Mouse (Mus musculus) retina, postnatal 7 days (tissue): ENCODE results near the gene B3galnt2.
A peak's percentile ranks its signal among the peaks of the same experiment; 100 is the strongest.
"Not testable (repeated sequence)": the region's sequence is repeated elsewhere in the genome, so short reads cannot be mapped to it uniquely, and the experiment has no call there.

Source experiments
- DNase-seq: peaks from one replicate; pipeline ENCODE4 v3.0.0-alpha.2; 2012; ENCODE audit warnings: low read depth, low spot score

Gene B3galnt2

DNA sequence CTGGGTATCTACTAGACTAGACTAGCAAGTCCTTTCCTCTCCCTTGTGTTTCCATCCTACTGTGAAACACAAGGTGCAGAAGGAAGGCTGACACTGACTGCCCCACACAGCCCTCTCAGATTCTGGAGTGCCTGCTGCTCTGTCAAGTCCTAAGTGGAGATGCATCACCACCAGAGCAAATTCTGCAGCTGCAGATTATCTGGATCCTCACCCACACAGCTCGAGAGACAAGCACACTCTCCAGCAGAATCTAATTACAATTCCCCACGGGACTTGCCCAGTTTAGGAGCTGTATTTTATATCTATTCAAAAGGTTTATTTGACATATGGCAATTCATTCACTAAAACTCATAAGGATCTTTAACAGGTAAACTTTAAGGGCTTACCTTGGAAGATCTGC lies 51.8 kb downstream of the B3galnt2 start:
- no peak for DNase-seq

DNA sequence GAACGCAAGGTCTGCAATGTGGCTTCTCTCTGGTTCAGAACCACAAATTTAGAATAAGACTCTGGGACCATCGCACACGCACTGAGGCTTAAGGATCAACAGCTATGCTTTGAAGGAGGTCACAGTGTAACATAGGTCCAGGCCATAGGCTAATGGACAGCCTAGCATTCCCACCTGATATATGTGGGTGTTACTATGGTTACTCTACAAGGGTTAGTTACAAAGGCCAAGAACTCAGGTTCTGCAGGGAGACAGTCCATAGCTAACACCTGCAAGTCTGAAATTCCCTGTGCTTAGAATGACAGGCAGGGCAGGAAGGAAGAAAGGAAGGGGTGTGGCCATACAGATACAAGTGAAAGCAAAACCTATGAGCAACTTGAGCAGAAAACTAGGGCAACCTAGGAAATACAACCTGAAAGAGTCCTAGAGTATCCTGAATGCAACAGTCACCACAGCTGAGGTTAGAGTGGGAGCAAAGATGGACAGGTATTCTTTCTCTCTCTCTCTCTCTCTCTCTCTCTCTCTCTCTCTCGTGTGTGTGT lies 57.3 kb downstream of the B3galnt2 start:
- DNase-seq: no peak

DNA sequence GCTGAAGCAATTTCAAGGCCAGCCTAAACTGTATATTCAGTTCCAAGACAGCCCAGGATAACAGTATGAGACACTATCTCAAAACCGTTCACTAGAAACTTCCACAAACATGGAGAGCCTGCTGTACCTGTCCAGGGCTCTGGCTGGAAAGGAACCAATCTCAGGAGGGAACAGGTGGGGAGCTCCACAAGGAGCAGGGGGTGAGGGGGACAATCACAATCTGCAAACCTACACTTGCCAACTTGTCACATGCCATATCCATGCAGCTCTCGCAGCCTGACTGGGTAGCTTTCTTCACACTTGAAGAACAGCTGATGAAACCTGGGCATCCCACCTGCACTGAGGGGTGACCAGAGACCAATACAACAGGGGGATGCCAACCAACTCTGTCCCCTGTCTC lies 59.7 kb downstream of the B3galnt2 start:
- no peak for DNase-seq

DNA sequence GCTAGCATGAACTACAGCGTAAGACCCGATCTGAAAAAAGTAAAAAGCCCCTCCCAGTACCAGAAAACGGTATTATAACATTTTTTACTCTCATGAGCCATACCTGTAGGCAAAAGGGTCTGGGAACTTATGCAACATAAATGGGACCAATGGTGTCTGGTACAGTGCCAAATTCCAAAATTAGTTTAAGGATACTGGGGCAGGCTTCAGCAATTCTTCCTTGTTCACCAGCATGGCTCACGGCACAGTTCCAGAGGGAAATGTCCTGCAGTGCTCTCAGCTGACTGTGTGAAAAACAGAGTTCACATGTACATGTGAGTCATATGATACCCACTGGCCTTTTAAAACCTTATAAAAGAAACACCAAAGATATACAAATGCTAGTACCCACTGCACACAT lies 60.3 kb downstream of the B3galnt2 start:
- no peak for DNase-seq

DNA sequence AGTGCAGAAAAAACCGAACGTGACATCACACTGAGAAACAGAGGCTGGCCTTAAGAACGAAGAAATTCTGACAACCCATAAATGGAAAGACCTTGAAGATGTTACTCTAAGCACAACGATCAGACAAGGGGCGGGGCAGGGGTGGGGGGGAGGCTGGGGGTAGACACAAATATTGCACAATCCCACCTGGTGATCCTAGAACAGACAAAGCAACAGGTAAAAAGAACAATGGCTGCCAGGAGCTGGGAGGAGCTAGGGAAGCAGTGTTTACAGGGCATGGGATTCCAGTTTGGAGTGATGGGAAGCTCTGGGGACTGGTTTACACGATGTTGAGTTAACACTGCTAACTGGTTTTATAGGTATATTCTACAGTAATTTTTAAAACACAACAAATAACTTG lies 61.3 kb downstream of the B3galnt2 start:
- no peak for DNase-seq

DNA sequence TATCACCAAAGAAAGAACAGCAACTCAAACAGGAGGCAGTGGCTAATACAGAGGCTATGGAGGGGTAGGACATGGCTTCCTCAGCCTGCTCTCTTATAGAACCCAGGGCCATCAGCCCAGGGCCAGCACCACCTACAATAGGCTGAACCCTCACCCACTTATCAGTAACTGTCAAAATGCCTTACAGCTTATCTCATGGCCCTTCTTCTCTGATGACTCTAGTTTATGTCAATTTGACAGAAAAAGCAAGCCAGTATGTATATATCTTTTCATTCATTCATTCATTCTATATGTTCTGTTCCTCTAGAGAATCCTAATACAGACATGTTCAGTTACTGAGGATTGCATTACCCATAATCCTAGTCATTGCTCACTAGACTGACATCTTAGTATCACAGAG lies 64.0 kb downstream of the B3galnt2 start:
- no peak for DNase-seq

DNA sequence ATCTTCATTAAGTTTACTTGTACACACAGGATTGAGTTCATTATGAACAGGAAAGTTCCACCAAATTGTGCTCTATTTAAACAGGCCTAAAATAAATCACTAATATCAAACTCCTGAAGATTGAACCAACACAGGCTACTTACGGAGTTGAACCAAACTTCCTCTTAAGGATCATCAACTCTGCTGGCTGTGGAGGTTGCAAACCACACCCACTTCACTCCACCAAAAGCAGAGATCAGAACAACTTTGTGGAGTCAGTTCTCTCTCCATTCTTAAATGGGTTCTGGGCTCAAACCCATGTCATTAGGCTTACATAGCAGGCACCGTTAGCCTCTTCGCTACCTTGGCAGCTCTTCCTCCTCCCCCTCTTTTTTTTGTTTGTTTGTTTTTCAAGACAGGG lies 64.6 kb downstream of the B3galnt2 start:
- DNase-seq: no peak

DNA sequence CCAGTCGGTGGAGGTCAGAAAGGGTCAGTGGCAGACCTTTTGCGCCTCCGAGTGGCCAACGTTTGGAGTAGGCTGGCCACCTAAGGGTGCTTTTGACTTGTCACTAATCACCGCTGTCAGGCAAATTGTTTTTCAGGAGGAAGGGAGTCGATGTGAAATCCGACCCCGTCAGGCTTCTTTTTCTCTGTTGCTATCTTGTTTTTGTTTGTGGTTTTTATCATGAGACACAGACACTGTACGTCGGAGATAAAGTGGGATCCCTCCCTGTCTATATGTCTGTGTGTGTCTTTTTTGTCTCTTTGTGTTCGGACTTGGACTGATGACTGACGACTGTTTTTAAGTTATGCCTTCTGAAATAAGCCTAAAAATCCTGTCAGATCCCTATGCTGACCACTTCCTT lies 67.1 kb downstream of the B3galnt2 start:
- DNase-seq: not testable (repeated sequence)

DNA sequence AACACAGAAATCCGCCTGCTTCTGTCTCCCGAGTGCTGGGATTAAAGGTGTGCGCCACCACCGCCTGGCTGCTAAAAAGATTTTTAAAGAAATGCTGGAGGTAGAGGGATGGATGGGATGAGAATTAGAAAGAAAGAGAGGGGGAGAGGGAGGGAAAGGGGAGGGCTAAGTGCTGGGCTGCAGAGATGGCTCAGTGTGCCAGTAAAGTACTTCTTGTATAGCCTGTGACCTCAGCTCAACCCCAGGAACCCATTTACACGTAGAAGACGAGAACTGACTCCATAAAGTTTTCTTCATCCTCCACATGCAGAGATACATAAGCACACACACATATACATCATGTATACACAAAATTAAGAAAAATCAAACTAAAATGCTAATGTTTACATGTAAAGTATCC lies 71.3 kb downstream of the B3galnt2 start:
- no peak for DNase-seq

DNA sequence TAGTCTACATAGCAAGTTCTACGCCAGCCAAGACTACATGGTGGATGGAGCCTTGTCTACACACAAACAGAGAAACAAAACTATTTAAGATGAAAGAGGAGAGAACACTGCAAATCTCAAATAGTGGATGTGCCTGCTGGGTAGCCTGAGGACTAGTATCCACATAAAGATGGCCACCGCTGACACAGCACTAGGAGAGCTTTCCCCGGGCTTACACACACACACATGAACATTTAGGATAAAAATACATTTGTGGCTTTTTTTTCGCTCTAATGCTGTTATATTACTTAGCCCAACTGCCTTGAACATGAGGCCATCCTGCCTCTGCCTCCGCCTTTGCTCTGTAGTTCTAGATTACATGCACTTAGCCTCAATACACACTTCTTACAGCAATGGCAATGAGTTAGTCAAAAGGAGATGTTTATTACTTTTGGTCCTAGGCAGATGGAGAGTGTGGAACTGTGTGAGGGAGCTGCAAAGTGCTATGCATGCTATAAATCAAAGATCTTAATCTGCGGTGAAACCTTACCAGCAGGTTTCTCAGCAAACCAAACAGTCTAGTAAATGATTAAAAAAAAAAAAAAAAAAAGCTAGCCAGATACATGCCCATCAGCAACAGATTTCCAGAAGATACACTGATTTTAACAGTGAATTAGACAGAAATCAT lies 72.0 kb downstream of the B3galnt2 start:
- DNase-seq: no peak

DNA sequence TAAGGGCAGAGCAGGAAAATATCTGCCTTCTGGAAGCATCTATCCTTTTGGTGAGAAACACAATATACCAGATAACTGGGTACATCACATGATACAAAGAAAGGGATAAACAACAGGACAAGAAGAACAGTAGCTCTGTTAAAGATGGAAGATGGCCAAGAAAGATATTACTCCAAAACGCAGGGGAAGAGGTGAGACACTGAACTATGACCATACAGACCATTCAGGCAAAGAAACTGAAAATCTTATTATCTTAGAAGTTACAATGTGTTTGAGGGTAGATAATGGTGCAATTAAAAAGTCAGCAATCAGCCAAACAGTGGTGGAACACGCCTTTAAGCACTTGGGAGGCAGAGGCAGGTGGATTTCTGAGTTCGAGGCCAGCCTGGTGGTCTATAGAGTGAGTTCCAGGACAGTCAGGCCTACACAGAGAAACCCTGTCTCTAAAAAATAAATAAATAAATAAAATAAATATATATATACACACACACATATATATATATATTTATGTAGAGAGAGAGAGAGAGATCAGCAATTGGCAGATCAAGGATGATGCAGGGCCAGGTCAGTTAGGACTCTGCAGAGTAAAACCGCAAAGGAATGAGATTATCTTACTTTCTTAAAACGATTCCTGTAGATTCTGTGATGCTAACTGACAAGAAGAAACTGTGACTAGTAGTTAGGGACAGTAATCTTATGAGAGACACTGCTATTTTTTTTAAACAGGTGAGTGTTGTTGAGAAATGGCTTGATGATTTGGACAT lies 79.2 kb downstream of the B3galnt2 start:
- DNase-seq: no peak

DNA sequence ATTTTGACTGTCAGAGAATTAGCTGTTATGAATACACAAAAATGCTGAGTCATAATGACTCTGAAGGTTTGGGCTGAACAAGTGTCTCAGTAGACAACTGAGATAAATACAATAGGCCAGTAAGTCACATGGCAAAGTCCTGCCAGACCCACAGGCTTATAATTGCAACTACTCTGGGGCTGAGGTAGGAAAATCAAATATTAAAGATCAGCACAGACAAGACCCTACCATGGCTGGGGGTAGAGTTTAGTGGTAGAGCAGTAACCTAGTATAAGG lies 79.7 kb downstream of the B3galnt2 start:
- no peak for DNase-seq

DNA sequence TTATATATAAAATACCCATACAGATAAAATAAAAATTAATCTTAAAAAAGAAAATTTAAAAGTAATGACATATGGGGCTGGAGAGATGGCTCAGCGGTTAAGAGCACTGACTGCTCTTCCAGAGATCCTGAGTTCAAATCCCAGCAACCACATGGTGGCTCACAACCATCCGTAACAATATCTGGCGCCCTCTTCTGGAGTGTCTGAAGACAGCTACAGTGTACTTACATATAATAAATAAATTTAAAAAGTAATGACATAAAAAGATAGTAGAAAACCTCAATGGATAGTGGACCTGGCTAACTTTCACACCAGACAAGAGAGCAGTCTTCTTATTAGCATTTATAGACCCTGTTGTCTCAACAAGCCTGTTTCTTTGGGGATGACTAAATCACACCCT lies 81.1 kb downstream of the B3galnt2 start:
- DNase-seq: not testable (repeated sequence)

DNA sequence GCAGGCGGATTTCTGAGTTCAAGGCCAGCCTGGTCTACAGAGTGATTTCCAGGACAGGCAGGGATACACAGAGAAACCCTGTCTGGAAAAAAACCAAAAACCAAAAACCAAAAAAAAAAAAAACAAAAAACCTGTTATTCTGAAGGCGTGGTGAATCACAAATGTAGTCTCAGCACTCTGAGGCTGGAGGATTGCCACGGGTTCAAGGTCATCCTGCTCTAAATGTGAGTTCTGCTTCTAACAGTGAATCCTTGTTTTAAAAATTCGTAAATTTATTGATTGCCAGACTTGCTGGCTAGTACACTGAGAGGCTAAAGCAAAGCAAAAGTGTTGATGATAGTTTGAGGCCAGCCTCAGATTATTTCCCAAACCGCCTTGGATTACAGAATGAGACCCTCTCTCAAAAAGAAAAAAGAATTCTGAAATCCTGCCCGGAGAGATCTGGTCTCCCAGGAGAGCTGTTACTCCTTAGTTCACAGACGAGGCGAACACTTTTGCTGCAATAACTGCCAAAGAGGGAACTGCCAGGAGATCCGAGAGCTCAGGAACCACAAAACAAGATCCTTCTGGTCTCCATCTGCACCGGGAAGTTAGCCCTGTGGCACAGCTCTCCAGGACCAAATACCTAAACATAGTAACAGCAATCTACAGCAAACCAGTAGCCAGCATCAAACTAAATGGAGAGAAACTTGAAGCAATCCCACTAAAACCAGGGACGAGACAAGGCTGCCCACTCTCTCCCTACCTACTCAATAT lies 81.8 kb downstream of the B3galnt2 start:
- DNase-seq: no peak

DNA sequence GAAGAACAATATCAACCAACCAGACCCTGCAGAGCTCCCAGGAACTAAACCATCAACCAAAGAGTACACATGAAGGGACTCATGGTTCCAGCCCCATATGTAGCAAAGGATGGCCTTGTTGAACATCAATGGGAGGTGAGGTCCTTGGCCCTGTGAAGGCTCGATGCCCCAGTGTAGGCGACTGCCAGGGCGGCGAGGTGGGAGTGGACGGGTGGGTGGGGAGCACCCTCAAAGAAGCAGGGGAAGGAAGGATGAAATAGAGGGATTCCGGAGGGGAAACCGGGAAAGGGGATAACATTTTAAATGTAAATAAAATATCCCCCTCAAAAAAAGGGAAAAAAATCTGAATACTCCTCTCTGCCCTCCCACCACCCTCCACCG lies 84.6 kb downstream of the B3galnt2 start:
- DNase-seq: no peak

DNA sequence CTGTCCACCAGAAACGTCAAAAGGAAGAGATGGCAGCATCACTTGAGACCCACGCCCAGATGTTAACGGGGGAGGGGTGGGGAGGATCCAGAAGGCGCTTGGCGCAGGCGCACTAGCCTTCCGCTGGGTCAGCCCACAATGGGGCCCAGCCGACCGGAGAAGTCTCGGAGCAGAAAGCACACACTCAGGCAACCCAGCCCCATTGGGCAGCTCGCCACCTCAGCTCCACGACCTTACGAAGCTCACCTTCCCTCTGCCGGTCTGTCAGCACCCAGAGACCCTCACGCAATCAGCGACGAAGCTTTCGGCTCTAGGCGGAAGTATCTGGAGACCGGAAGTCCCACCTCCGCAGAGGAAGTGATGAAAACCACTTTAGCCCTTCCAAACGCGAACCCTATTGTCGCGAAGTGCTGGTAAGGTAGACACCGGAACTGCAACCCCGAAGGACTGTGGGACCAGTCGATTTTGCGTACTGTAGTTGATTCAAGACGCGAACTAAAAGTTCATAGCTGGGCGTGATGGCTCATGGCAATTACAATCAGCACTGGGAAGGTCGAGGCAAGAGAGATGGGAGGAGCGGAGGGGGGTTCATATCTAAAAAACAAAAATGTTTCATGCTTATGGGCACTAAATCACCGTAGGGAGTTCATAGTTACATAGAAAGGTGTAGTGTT lies 85.2 kb downstream of the B3galnt2 start, which contains the start of gene Tbce:
Gene Tbce, minus strand, starts transcription at position 347 of the 674 bp plus-strand sequence.
- peak; percentile 85 for DNase-seq

DNA sequence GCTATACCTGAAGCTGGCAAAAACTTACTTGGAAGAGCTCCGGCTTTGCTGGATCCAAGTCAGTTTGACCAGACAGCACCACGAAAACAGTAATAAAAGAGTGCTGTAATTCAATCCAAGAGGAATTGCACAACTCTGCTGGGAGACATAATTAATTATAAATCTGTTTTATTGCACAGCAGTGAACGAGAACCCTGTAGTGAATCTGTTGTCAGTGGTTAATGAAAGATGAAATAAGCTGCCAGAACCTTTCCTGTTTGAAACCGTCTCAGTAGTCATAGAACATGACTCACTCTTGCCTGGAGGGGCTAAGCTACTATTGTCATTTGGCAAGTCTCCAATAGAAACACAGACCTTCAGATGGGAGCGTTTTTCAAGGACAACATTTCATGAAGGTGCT lies 85.9 kb downstream of the B3galnt2 start:
- DNase-seq: no peak

DNA sequence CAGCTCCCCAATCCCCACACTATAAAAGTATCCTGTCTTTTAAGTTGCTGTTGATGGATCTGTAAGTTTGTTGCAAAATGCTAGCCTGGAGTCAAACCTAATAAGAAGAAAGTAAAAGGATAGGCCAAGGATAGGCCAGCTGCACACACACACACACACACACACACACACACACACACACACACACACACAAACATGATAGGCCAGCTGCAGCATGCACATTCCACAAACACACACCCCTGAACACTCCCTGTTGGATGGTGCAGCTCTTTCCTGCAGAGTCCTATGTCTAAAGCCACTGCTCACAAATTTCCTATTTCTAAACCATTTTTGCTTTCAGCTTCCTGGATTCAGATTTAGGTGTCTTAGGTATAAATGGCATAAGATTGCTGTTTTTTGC lies 89.6 kb downstream of the B3galnt2 start:
- no peak for DNase-seq

DNA sequence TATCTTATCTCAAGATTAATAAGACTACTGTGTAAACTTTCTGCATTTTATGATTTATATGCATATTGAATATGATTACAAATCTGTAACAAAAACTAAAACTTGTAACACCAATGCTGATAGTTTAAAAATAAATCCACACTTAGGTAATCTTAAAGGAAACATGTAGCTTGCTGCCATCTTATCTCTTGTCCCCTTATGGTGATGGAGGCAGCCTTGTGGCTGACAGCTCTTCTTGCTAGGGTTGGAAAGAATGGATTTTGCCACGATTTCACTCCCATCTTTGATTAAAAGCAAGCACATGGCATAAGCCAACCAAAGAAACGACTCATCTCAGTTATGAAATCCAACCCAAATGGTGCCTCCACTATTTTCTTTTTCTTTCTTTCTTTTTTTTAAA lies 90.3 kb downstream of the B3galnt2 start:
- DNase-seq: no peak
